Mouse (Mus musculus) liver, postnatal 0 days (tissue): ENCODE measurements around the gene Naa80.

Experiments used
- CTCF ChIP-seq: sonication (generic); IDR thresholded peaks from 2 replicates; pipeline ENCODE4 v1.5.1; 2016; ENCODE audit warnings: antibody characterized with exemption, low read depth
- EP300 ChIP-seq: IDR thresholded peaks from 2 replicates; pipeline ENCODE4 v1.6.1; 2016; ENCODE audit warnings: antibody characterized with exemption, low read depth, mild to moderate bottlenecking

- no peak for TF ChIP-seq EP300
- no peak for TF ChIP-seq CTCF
Observed at GRCm38 (mm10) chr9:107607653-107608245, 29.1 kb downstream of the Naa80 start.
